Mouse (Mus musculus): ENCODE data around the gene Glo1.
"Not testable (repeated sequence)": the region's sequence is repeated elsewhere in the genome, so short reads cannot be mapped to it uniquely, and the experiment has no call there.

The Glo1 gene

GRCm38 (mm10) chr17:30626719-30627118 lies at the start of gene Glo1:
TSS of gene Glo1 (minus strand) at chr17:30626871.
- DNase-seq (ENCODE audit: low read depth, low spot score) = not testable (repeated sequence)

DNA sequence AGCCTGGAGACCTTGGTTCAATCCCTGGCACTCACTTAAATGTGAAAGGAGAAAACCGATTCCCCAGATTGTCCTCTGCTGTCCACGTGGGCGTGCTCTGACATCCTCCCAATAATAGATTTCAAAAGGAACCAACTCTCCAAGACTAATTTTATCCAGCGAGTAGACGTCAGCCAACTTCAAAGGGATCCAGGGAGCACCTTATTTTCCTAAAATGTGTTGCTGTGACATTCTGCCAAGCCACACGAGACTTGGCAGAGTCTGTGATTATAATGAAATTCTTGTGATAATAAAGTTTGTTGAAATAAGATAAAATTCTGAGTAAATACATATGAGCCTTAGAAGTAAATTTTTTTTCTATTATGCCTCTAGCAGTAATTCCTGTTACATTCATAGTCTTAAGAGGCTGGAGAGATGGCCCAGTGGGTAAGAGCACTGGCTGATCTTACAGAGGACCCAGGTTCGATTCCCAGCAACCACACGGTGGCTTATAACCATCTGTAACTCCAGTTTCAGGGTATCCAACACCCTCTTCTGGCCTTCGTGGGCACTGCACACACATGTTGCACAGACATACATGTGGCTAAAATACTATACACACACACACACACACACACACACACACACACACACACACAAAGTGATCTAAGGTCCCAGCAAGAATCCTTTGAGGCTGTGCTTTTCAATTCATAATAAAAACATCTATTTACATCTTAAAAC lies 48.5 kb upstream of the Glo1 start:
- no peak for DNase-seq (ENCODE audit: low read depth, low spot score)

DNA sequence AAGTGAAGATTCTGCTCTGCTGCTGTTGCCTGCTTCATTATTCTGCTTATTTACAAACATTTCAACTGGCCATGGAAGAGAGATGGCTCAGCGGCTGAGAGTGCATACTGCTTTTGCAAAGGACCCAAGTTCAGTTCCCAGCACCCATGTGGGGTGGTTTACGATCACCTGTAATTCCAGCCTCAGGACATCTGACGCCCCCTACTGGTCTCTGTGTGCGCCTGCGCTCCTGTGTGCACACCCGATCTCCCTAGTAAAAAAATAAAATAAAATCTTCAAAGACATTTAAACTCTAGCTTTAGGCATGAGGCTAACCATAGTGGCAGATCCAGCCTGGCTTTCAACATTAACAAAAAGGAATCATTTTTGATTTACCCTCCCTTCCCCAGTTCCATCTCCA lies 46.4 kb upstream of the Glo1 start:
- no peak for DNase-seq (ENCODE audit: low read depth, low spot score)

GRCm38 (mm10) chr17:30672556-30672955 lies 45.9 kb upstream of the Glo1 start:
- no peak for DNase-seq (ENCODE audit: low read depth, low spot score)

DNA sequence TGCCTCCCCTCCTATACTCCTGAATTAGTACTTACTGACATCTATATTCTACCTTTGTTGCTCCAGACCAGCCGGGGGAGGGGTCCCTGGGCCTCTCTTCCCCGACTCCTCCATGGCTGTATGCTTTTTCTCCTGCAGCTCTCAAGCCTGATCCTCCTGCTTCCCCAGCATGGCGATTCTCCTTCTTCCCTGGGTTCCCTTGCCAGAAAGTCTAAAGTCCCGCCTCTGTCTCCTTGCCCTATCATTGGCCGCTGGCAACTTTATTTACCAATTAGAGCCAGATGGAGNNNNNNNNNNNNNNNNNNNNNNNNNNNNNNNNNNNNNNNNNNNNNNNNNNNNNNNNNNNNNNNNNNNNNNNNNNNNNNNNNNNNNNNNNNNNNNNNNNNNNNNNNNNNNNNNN lies 38.2 kb upstream of the Glo1 start:
- DNase-seq (ENCODE audit: low read depth, low spot score) = no peak

DNA sequence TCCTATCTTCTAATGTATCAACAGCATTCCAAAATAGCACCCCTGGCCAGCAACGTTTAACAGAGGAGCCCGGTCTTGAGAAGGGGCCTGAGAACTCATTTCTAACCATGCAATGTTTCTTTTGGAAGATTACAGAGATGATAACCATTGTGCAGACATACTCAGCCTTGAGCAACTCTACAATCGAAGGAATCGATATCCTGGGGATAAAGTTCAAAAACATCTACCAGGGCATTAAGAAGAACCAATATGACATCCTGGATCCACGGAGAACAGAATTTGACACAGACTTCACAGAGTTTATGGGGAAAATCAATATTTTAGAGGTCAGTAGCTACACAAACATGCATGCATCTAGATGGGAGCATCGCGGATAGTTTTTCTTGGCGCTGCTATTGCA lies 36.5 kb upstream of the Glo1 start:
- DNase-seq (ENCODE audit: low read depth, low spot score) = no peak

GRCm38 (mm10) chr17:30662131-30662530 lies 35.5 kb upstream of the Glo1 start:
- no peak for DNase-seq (ENCODE audit: low read depth, low spot score)

GRCm38 (mm10) chr17:30658152-30658544 lies 31.5 kb upstream of the Glo1 start:
- peak; percentile 69 for DNase-seq (ENCODE audit: low read depth, low spot score)

DNA sequence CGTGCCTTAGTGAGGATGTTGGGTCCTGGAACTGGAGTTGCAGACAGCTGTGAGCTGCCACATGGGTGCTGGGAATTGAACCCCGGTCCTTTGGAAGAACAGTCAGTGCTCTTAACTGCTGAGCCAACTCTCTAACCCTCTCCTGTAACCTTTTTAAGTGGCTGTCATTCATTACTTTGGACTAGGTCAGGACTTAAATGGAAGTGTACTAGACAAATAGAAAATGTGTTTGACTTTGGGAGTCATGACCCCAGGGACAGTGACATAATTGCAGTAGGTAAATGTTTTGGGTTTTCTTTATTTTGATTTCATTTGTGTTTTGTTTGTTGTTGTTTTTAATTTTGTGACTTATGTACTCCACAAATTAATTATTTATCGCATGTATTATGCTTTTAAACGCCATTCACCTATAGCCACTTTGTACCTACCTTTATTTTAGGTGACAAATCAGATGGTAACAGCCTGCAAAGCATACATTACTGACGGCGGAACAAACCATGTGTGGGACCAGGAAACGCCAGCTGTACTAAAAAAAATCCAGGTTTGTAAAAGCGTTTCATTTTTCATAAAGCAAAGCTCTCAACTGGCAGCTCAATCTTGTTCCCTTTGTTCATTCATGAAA lies 31.0 kb upstream of the Glo1 start:
- DNase-seq (ENCODE audit: low read depth, low spot score) = peak; percentile 4

GRCm38 (mm10) chr17:30653010-30653409 lies 26.3 kb upstream of the Glo1 start:
- DNase-seq (ENCODE audit: low read depth, low spot score) = peak; percentile 46

DNA sequence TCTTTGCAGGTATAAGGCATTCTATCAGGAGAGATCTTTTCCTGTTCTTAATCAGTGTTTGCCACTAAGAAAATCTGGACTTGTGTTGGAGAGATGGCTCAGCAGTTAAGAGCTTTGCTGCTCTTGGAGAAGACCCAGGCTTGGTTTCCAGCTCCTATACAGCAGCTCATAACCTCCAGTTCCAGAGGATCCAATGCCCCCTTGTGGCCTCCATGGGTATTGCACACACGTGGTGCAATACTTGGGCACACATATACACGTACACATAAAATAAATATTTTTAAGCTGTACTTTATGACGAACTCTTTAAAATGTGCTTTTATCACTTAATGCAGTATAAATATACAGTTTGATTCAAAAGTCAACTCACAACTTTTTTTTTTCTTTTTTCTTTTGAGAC lies 22.1 kb upstream of the Glo1 start:
- DNase-seq (ENCODE audit: low read depth, low spot score) = peak; percentile 44

DNA sequence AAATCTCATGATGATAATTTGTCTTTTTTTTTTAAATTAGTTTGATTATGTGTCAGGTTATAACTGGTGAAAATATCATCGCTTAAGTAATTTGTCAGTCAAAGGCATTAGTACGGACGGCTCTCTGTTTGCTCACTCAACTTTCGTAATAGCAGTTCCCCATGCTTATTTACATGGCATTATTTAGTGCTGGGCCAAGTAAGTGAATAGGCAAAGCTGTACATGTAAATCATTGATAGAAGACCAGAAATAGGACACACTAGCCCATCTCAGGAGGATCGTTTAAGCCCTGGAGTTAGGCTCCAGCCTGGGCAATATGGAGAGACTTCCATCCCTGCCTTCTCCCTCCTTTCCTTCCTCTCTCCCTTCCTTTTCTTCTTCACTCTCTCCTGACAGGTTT lies 14.2 kb upstream of the Glo1 start:
- DNase-seq (ENCODE audit: low read depth, low spot score) = no peak

DNA sequence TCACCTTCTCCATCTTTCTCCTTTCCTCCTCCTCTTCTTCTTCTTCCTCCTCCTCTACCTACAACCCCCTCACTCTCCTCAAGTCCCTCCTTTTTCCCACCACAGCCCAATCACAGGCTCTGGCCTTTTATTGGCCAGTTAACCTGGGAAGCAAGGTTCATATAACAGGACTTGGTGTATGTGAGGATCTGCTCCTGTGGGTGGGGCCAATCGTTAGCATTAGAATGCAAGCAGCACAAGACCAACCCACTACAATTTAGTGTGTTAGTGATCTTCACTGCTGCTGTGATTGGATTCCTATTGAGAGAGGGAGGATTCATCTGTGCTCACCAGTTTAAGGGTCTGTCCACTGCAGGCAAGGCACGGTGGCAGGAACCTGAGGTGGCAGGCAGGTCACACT lies 12.3 kb upstream of the Glo1 start:
- no peak for DNase-seq (ENCODE audit: low read depth, low spot score)

DNA sequence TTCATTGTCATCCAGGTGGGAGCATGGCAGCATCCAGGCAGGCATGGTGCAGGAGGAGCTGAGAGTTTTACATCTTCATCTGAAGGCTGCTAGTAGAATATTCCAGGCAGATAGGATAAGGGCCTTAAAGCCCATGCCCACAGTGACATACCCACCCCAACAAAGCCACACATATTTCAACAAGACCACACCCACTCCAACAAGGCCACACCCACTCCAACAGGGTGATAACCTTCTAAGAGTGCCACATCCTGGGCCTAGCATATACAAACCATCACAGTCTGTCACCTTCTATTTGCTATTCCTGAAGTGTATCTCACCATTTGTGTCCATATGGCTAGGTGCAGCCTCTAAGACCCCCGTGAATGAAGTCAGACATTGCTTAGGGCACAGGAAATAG lies 11.0 kb upstream of the Glo1 start:
- DNase-seq (ENCODE audit: low read depth, low spot score) = no peak

DNA sequence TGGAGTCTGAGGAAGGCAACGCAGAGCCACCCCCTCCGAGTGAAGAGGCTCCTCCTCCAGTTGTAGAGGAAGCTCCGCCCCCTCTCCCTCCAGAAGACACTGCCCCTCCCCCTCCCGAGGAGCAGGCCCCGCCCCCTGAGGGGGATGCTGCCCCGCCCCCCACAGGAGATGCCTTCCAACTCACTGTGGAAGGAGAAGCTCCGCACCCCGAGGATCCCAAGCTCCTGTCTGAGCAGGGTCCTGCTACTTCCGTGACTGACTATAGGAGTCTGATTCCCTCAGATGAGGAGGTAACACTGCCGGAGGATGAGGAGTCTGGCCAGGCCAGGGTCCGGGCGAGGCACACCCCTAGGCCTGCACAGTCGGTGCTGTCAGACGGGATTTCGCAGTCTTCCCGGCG lies 8.7 kb upstream of the Glo1 start:
- DNase-seq (ENCODE audit: low read depth, low spot score) = peak; percentile 11

DNA sequence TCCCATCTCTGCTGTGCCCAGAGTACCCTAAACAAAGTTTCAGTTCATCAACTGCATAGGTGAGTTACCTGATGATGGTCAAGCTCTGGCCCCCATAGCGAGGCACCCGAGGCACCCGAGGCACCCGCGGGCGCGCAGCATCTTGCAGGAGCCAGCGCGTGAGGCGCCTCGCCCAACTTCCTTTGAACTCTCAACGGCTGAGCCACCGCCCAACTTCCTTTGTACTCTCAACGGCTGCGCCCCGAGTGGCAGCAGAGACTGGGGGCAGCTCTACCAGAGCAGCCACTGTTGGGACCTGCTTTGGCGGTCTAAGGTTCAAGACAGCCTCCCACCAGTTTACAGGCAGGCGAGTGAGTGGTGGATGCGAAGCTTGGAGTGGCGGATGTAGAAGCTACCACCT lies 2.5 kb downstream of the Glo1 start, which contains the start of gene Dnah8:
Dnah8 (plus strand) TSS at position 223 of the 400 bp plus-strand sequence.
- DNase-seq (ENCODE audit: low read depth, low spot score) = not testable (repeated sequence)

- peak; percentile 5 for DNase-seq (ENCODE audit: low read depth, low spot score)
These were observed 3.5 kb downstream of the Glo1 start for GRCm38 (mm10) chr17:30623200-30623599.

- peak; percentile 38 for DNase-seq (ENCODE audit: low read depth, low spot score)
These were observed 5.2 kb downstream of the Glo1 start for GRCm38 (mm10) chr17:30621450-30621849.

GRCm38 (mm10) chr17:30620548-30620947 lies 6.1 kb downstream of the Glo1 start:
- DNase-seq (ENCODE audit: low read depth, low spot score) = no peak

DNA sequence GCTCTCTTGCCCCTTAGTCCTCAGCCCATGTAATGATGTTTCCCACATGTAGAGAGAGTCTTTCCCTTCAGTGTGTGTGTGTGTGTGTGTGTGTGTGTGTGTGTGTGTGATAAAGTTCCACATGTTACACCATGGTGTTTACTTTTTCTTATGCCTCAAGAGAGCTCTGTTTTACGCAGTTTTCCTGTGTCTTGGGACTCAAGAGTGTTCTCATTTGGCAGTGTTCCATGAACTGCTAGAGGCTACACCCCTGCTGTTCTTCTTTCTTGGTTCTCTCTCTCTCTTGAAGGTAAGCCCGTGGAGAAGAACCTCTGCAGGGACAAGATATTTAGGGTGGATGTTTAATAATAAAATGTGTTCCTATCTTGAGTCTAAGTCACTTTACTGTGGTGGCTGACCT lies 7.5 kb downstream of the Glo1 start:
- no peak for DNase-seq (ENCODE audit: low read depth, low spot score)

- no peak for DNase-seq (ENCODE audit: low read depth, low spot score)
These were observed 8.4 kb downstream of the Glo1 start for GRCm38 (mm10) chr17:30618136-30618891.

DNA sequence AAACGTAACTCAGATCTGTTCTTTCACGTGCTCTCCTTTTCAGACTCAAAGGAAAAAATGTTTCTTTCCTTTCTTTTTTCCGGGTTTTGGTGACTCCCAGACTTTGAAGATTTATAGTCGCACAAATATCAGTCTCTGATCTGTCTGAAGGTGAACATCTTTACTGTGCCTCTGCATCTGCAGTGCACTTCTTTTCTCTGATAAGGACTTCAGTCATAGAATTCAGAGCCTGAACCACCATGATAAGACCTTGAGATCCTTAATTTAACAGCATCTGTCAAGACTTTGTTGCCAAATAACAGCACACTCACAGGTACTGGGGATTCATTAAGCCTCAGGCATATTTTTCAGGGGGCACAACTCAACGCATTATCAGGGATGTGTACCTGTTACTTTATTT lies 10.5 kb downstream of the Glo1 start:
- no peak for DNase-seq (ENCODE audit: low read depth, low spot score)

DNA sequence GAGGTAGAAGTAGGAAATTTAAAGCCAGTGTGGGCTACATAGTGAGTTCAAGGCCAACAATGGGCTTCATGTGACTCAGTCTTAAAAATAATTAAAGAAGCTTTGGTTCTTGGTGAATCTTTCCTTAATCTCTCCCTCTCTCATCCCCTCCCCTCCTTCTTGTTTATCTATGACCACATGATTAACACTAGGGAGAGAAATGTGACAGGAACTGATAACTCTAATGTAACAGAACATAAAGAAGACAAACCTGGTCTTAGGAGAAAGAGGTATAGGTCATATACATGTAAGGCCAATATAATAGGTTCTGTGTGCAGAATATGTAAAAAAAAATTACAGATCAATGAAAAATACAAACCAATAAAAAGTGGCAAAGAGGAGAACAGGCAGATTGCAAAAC lies 13.3 kb downstream of the Glo1 start:
- DNase-seq (ENCODE audit: low read depth, low spot score) = no peak
